Mouse (Mus musculus): ENCODE measurements at regions not wholly inside any gene's neighbourhood (a gene's known extent, or its start where the extent isn't known, plus 50 kb on each side); places are given as distances from the start of the nearest gene placed in this dataset.

- Histone ChIP-seq H3K27me3 (ENCODE audit: control insufficient read depth, insufficient read depth, low read length) (no peaks in the 10 kb centered on the region), H3K4me3 (ENCODE audit: insufficient read depth in 1 of 2, low read depth in 2 of 2, low read length in 2 of 2) (no peak overlapping the region), H3K9me3 (ENCODE audit: control insufficient read depth, low read length) (no peaks in the 10 kb centered on the region), H3K4me1 (replicated peaks; ENCODE audit: control insufficient read depth in 2 of 2, insufficient read depth in 2 of 2, low read length in 1 of 2) (no peaks in the 10 kb centered on the region), H3K36me3 (replicated peaks; ENCODE audit: control insufficient read depth, insufficient read depth, low read depth) (no peaks in the 10 kb centered on the region), H3K4me2 (ENCODE audit: low read depth) (no peak overlapping the region), H3K9ac (replicated peaks) (no peak overlapping the region), H3K27ac (no peak overlapping the region)
- DNase-seq (ENCODE audit: low read depth in 3 of 3, low spot score in 3 of 3) (no peak), ATAC-seq (ENCODE audit: insufficient read depth) (no peak)
- 49% methylated on average over 2 of the region's 2 CpGs for WGBS (ENCODE audit: insufficient replicate concordance)
- TF ChIP-seq CTCF (IDR thresholded peaks at IDR 0.05; ENCODE audit: low read depth) (no peak), EP300 (IDR thresholded peaks at IDR 0.05; ENCODE audit: low read depth) (no peak)
Observed at GRCm38 (mm10) chr9:101417660-101418059, 166.1 kb upstream of the Ppp2r3a start.

- H3K4me1 ChIP-seq (replicated peaks; ENCODE audit: control insufficient read depth in 2 of 2, insufficient read depth in 2 of 2, low read length in 1 of 2): no peaks in the 10 kb centered on the region
- H3K4me3 ChIP-seq (ENCODE audit: insufficient read depth in 1 of 2, low read depth in 2 of 2, low read length in 2 of 2): no peak overlapping the region
- H3K9me3 ChIP-seq (ENCODE audit: control insufficient read depth, low read length): no peaks in the 10 kb centered on the region
- H3K9ac ChIP-seq (replicated peaks): no peak overlapping the region
- H3K27me3 ChIP-seq (ENCODE audit: control insufficient read depth, insufficient read depth, low read length): no peaks in the 10 kb centered on the region
- 78% methylated on average over 6 of the region's 6 CpGs for WGBS (ENCODE audit: insufficient replicate concordance)
- no peak for TF ChIP-seq CTCF (IDR thresholded peaks at IDR 0.05; ENCODE audit: low read depth)
- TF ChIP-seq EP300 (IDR thresholded peaks at IDR 0.05; ENCODE audit: low read depth): no peak
- H3K4me2 ChIP-seq (ENCODE audit: low read depth): no peak overlapping the region
- H3K27ac ChIP-seq: no peak overlapping the region
- no peaks in the 10 kb centered on the region for H3K36me3 ChIP-seq (replicated peaks; ENCODE audit: control insufficient read depth, insufficient read depth, low read depth)
- DNase-seq (ENCODE audit: low read depth in 3 of 3, low spot score in 3 of 3): no peak
- ATAC-seq (ENCODE audit: insufficient read depth): no peak
Observed at GRCm38 (mm10) chr9:101416321-101416720, 164.7 kb upstream of the Ppp2r3a start.

GRCm38 (mm10) chr9:101413071-101413633 lies 161.6 kb upstream of the Ppp2r3a start:
- ATAC-seq (ENCODE audit: insufficient read depth) (no peak), DNase-seq (ENCODE audit: low read depth in 3 of 3, low spot score in 3 of 3) (no peak)
- whole genome bisulfite sequencing (ENCODE audit: insufficient replicate concordance): 63% methylated on average over 3 of the region's 3 CpGs
- Histone ChIP-seq H3K27ac (no peak overlapping the region), H3K4me2 (ENCODE audit: low read depth) (no peak overlapping the region), H3K27me3 (ENCODE audit: control insufficient read depth, insufficient read depth, low read length) (no peaks in the 10 kb centered on the region), H3K4me3 (ENCODE audit: insufficient read depth in 1 of 2, low read depth in 2 of 2, low read length in 2 of 2) (no peak overlapping the region), H3K9ac (replicated peaks) (no peak overlapping the region), H3K36me3 (replicated peaks; ENCODE audit: control insufficient read depth, insufficient read depth, low read depth) (no peaks in the 10 kb centered on the region), H3K4me1 (replicated peaks; ENCODE audit: control insufficient read depth in 2 of 2, insufficient read depth in 2 of 2, low read length in 1 of 2) (no peaks in the 10 kb centered on the region), H3K9me3 (ENCODE audit: control insufficient read depth, low read length) (no peaks in the 10 kb centered on the region)
- TF ChIP-seq CTCF (IDR thresholded peaks at IDR 0.05; ENCODE audit: low read depth): no peak
- TF ChIP-seq EP300 (IDR thresholded peaks at IDR 0.05; ENCODE audit: low read depth): no peak

- no peaks in the 10 kb centered on the region for H3K36me3 ChIP-seq (replicated peaks; ENCODE audit: control insufficient read depth, insufficient read depth, low read depth)
- TF ChIP-seq EP300 (IDR thresholded peaks at IDR 0.05; ENCODE audit: low read depth) (no peak), CTCF (IDR thresholded peaks at IDR 0.05; ENCODE audit: low read depth) (no peak)
- H3K4me3 ChIP-seq (ENCODE audit: insufficient read depth in 1 of 2, low read depth in 2 of 2, low read length in 2 of 2): no peak overlapping the region
- H3K4me2 ChIP-seq (ENCODE audit: low read depth): no peak overlapping the region
- no peaks in the 10 kb centered on the region for H3K9me3 ChIP-seq (ENCODE audit: control insufficient read depth, low read length)
- 28% methylated on average over 3 of the region's 3 CpGs for WGBS (ENCODE audit: insufficient replicate concordance)
- H3K9ac ChIP-seq (replicated peaks): no peak overlapping the region
- DNase-seq (ENCODE audit: low read depth in 3 of 3, low spot score in 3 of 3): no peak
- no peak for ATAC-seq (ENCODE audit: insufficient read depth)
- no peaks in the 10 kb centered on the region for H3K4me1 ChIP-seq (replicated peaks; ENCODE audit: control insufficient read depth in 2 of 2, insufficient read depth in 2 of 2, low read length in 1 of 2)
- no peak overlapping the region for H3K27ac ChIP-seq
- H3K27me3 ChIP-seq (ENCODE audit: control insufficient read depth, insufficient read depth, low read length): no peaks in the 10 kb centered on the region
Observed at GRCm38 (mm10) chr9:101411951-101412350, 160.4 kb upstream of the Ppp2r3a start.

GRCm38 (mm10) chr9:101411532-101411880 lies 159.9 kb upstream of the Ppp2r3a start:
- no peak overlapping the region for H3K9ac ChIP-seq (replicated peaks)
- H3K9me3 ChIP-seq (ENCODE audit: control insufficient read depth, low read length): no peaks in the 10 kb centered on the region
- no peaks in the 10 kb centered on the region for H3K4me1 ChIP-seq (replicated peaks; ENCODE audit: control insufficient read depth in 2 of 2, insufficient read depth in 2 of 2, low read length in 1 of 2)
- no peaks in the 10 kb centered on the region for H3K27me3 ChIP-seq (ENCODE audit: control insufficient read depth, insufficient read depth, low read length)
- DNase-seq (ENCODE audit: low read depth in 3 of 3, low spot score in 3 of 3): no peak
- ATAC-seq (ENCODE audit: insufficient read depth): no peak
- no peaks in the 10 kb centered on the region for H3K36me3 ChIP-seq (replicated peaks; ENCODE audit: control insufficient read depth, insufficient read depth, low read depth)
- H3K4me2 ChIP-seq (ENCODE audit: low read depth): no peak overlapping the region
- H3K4me3 ChIP-seq (ENCODE audit: insufficient read depth in 1 of 2, low read depth in 2 of 2, low read length in 2 of 2): no peak overlapping the region
- WGBS (ENCODE audit: insufficient replicate concordance): 61% methylated on average over 5 of the region's 5 CpGs
- TF ChIP-seq CTCF (IDR thresholded peaks at IDR 0.05; ENCODE audit: low read depth): no peak
- no peak overlapping the region for H3K27ac ChIP-seq

Data from liver, embryonic 14.5 days (tissue).